Mouse (Mus musculus) lung, adult 2 months (tissue): ENCODE measurements around the gene Phlda1.

Experiments
- CTCF ChIP-seq: fragments of 200-500 bp; IDR thresholded peaks from 2 replicates; pipeline ENCODE4 v1.5.1; 2011; ENCODE audit warnings: mild to moderate bottlenecking, low read length, control low read depth; ENCODE audit not compliant: insufficient read depth
- POLR2A ChIP-seq: fragments of 200-500 bp; IDR thresholded peaks from 2 replicates; pipeline ENCODE4 v1.6.1; 2011; ENCODE audit warnings: low read depth, mild to moderate bottlenecking, control low read depth, low read length, borderline replicate concordance; ENCODE audit errors: extremely low read depth

DNA sequence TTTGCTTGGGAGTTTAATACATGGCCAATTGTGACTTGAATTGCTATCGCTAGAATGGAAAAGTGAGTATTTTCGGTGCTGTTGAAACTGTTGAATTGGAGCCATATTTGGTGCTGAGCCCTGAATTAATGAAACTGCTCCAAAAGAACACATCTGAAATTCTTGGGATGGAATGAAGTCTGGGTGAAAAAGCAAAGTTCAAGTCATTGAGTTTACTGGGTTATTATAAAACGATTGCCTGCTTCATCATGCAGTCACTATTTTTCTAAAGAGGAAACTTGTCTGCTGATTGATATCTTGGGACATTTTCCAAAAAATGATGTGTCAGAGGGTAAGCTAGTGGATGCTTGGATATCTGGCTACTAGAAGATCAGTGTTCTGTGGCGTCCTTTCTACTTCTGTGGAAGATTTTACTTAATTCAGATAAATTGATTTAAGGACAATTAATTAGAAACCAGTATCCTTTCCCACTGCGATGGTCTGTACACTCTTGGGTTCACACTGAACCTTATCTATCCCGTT is 29.0 kb upstream of the Phlda1 start:
- TF ChIP-seq CTCF (no peak), POLR2A (no peak)
